Mouse (Mus musculus) midbrain, embryonic 15.5 days (tissue): ENCODE data around the gene Tns4. TPM values are rescaled to one million over a fixed set of nuclear protein-coding genes. Genes with fewer than 3 reads are reported as not detected.

Experiments used
- ATAC-seq: fragments of 200-750 bp; cut with Nextera tagmentation; replicated peaks from 2 replicates; pipeline ENCODE4 v1.8.0; 2017; ENCODE audit warnings: moderate TSS enrichment
- H3K27ac ChIP-seq: fragments of 300-500 bp; sonication (generic); 2 replicates; pipeline ENCODE4 v1.5.1; 2015; ENCODE audit warnings: mild to moderate bottlenecking, inconsistent platforms
- H3K27me3 ChIP-seq: fragments of 300-500 bp; sonication (generic); replicated peaks from 2 replicates; pipeline ENCODE4 v1.6.1; 2015; ENCODE audit warnings: inconsistent platforms
- H3K36me3 ChIP-seq: fragments of 300-500 bp; sonication (generic); replicated peaks from 2 replicates; pipeline ENCODE4 v1.6.1; 2015; ENCODE audit warnings: inconsistent platforms
- H3K4me1 ChIP-seq: fragments of 300-500 bp; sonication (generic); 2 replicates; pipeline ENCODE4 v1.6.1; 2015; ENCODE audit warnings: inconsistent platforms
- H3K4me2 ChIP-seq: fragments of 300-500 bp; sonication (generic); 2 replicates; pipeline ENCODE4 v1.6.1; 2015; ENCODE audit warnings: inconsistent platforms, mild to moderate bottlenecking, moderate library complexity
- H3K4me3 ChIP-seq: fragments of 300-500 bp; sonication (generic); 2 replicates; pipeline ENCODE4 v1.5.1; 2015; ENCODE audit warnings: mild to moderate bottlenecking, inconsistent platforms
- H3K9ac ChIP-seq: fragments of 300-500 bp; sonication (generic); 2 replicates; pipeline ENCODE4 v1.6.1; 2015; ENCODE audit warnings: mild to moderate bottlenecking, inconsistent platforms
- H3K9me3 ChIP-seq: fragments of 300-500 bp; sonication (generic); 2 replicates; pipeline ENCODE4 v1.6.1; 2016; ENCODE audit warnings: inconsistent platforms
- WGBS: fragments of 180-500 bp; shearing (Covaris S2); methylation state at CpG from one replicate; pipeline ENCODE4 v1.1.7; 2015; ENCODE audit warnings: mixed read lengths; 5-methylcytosine and 5-hydroxymethylcytosine counted together
- polyA plus RNA-seq: library from polyadenylated mRNA; unstranded; fragments of >200 nt; fragmentation: Nextera tagmentation; extraction: Ambion mirVana; gene quantifications from 2 replicates; pipeline ENCODE4 v1.2.1, GENCODE M21; 2015

Gene Tns4
- polyA plus RNA-seq, 1 experiment from 2014 or later: 0.09 TPM

- H3K4me2 ChIP-seq: no peak overlapping the region
- H3K27me3 ChIP-seq: no peaks in the 10 kb centered on the region
- no peak overlapping the region for H3K9ac ChIP-seq
- no peaks in the 10 kb centered on the region for H3K9me3 ChIP-seq
- H3K36me3 ChIP-seq: no peaks in the 10 kb centered on the region
- ATAC-seq: no peak
- no peak overlapping the region for H3K27ac ChIP-seq
- peaks cover 6% of the 10 kb centered on the region for H3K4me1 ChIP-seq
- no peak overlapping the region for H3K4me3 ChIP-seq
- WGBS: 4% methylated on average over 8 of the region's 8 CpGs
Observed at GRCm38 (mm10) chr11:99055571-99056452, 33.3 kb downstream of the Tns4 start.

GRCm38 (mm10) chr11:99055143-99055542, 34.0 kb downstream of the Tns4 start:
- ATAC-seq: no peak
- no peak overlapping the region for H3K27ac ChIP-seq
- no peaks in the 10 kb centered on the region for H3K36me3 ChIP-seq
- H3K4me3 ChIP-seq: no peak overlapping the region
- WGBS: 61% methylated on average over 4 of the region's 4 CpGs
- no peaks in the 10 kb centered on the region for H3K27me3 ChIP-seq
- H3K9me3 ChIP-seq: no peaks in the 10 kb centered on the region
- peaks cover 6% of the 10 kb centered on the region for H3K4me1 ChIP-seq
- H3K4me2 ChIP-seq: no peak overlapping the region
- H3K9ac ChIP-seq: no peak overlapping the region

GRCm38 (mm10) chr11:99047643-99048042, 41.5 kb downstream of the Tns4 start:
- no peak overlapping the region for H3K9ac ChIP-seq
- no peaks in the 10 kb centered on the region for H3K9me3 ChIP-seq
- H3K36me3 ChIP-seq: no peaks in the 10 kb centered on the region
- H3K27me3 ChIP-seq: no peaks in the 10 kb centered on the region
- 75% methylated on average over 2 of the region's 2 CpGs for WGBS
- H3K4me2 ChIP-seq: no peak overlapping the region
- 0 out of 2 replicates have a peak, but pooled peaks cover 7% of the 10 kb centered on the region for H3K4me1 ChIP-seq
- no peak for ATAC-seq
- 0 out of 2 replicates have a peak overlapping the region, but pooled peaks have one; percentile 15 for H3K27ac ChIP-seq
- no peak overlapping the region for H3K4me3 ChIP-seq

- Histone ChIP-seq H3K27ac (peak overlapping the region; percentile 31; the same call in 1 of the 2 replicates), H3K36me3 (no peaks in the 10 kb centered on the region), H3K4me1 (0 out of 2 replicates have a peak, but pooled peaks cover 7% of the 10 kb centered on the region), H3K9me3 (no peaks in the 10 kb centered on the region), H3K9ac (no peak overlapping the region), H3K27me3 (no peaks in the 10 kb centered on the region), H3K4me2 (no peak overlapping the region), H3K4me3 (no peak overlapping the region)
- 47% methylated on average over 5 of the region's 5 CpGs for WGBS
- no peak for ATAC-seq
Observed at GRCm38 (mm10) chr11:99047120-99047519, 42.0 kb downstream of the Tns4 start.

- H3K4me1 ChIP-seq: peaks cover 24% of the 10 kb centered on the region
- WGBS: 88% methylated on average over 12 of the region's 12 CpGs
- H3K4me3 ChIP-seq: no peak overlapping the region
- no peaks in the 10 kb centered on the region for H3K9me3 ChIP-seq
- H3K27me3 ChIP-seq: no peaks in the 10 kb centered on the region
- ATAC-seq: no peak
- H3K4me2 ChIP-seq: no peak overlapping the region
- no peaks in the 10 kb centered on the region for H3K36me3 ChIP-seq
- H3K27ac ChIP-seq: no peak overlapping the region
- no peak overlapping the region for H3K9ac ChIP-seq
Observed at GRCm38 (mm10) chr11:99045159-99045889, 43.8 kb downstream of the Tns4 start.

- Histone ChIP-seq H3K4me2 (no peak overlapping the region), H3K27ac (no peak overlapping the region), H3K27me3 (no peaks in the 10 kb centered on the region), H3K9ac (no peak overlapping the region), H3K4me3 (no peak overlapping the region), H3K9me3 (no peaks in the 10 kb centered on the region), H3K4me1 (peaks cover 31% of the 10 kb centered on the region), H3K36me3 (no peaks in the 10 kb centered on the region)
- no peak for ATAC-seq
- WGBS: 95% methylated on average over 5 of the region's 5 CpGs
Observed at GRCm38 (mm10) chr11:99044306-99044705, 44.8 kb downstream of the Tns4 start.

GRCm38 (mm10) chr11:99043632-99044031, 45.5 kb downstream of the Tns4 start:
- Histone ChIP-seq H3K4me1 (peaks cover 31% of the 10 kb centered on the region), H3K9ac (no peak overlapping the region), H3K36me3 (no peaks in the 10 kb centered on the region), H3K9me3 (no peaks in the 10 kb centered on the region), H3K4me2 (no peak overlapping the region), H3K27me3 (no peaks in the 10 kb centered on the region), H3K27ac (no peak overlapping the region), H3K4me3 (no peak overlapping the region)
- 86% methylated on average over 6 of the region's 6 CpGs for WGBS
- no peak for ATAC-seq

GRCm38 (mm10) chr11:99042834-99043431, 46.2 kb downstream of the Tns4 start:
- Histone ChIP-seq H3K4me3 (no peak overlapping the region), H3K36me3 (no peaks in the 10 kb centered on the region), H3K9ac (no peak overlapping the region), H3K4me1 (peaks cover 31% of the 10 kb centered on the region), H3K27ac (peak overlapping the region; percentile 43), H3K27me3 (no peaks in the 10 kb centered on the region), H3K4me2 (peak overlapping the region; percentile 99), H3K9me3 (no peaks in the 10 kb centered on the region)
- no peak for ATAC-seq
- WGBS: 54% methylated on average over 12 of the region's 12 CpGs

GRCm38 (mm10) chr11:99041841-99042780, 47.0 kb downstream of the Tns4 start:
- peak overlapping the region; percentile 80 for H3K27ac ChIP-seq
- H3K4me1 ChIP-seq: peaks cover 25% of the 10 kb centered on the region
- peak overlapping the region; percentile 72 for H3K4me3 ChIP-seq
- no peaks in the 10 kb centered on the region for H3K27me3 ChIP-seq
- no peaks in the 10 kb centered on the region for H3K36me3 ChIP-seq
- no peak for ATAC-seq
- peak overlapping the region; percentile 99 for H3K4me2 ChIP-seq
- WGBS: 54% methylated on average over 16 of the region's 16 CpGs
- H3K9me3 ChIP-seq: no peaks in the 10 kb centered on the region
- peak overlapping the region; percentile 77 for H3K9ac ChIP-seq

- under 1% methylated on average over 63 of the region's 63 CpGs for WGBS
- H3K9ac ChIP-seq: peak within 1 kb of the TSS; percentile 77
- H3K9me3 ChIP-seq: no peaks in the 10 kb centered on the region
- peak within 1 kb of the TSS; percentile 80 for H3K27ac ChIP-seq
- H3K4me2 ChIP-seq: peak within 1 kb of the TSS; percentile 99
- H3K27me3 ChIP-seq: no peaks in the 10 kb centered on the region
- peak; percentile 51 for ATAC-seq
- H3K4me1 ChIP-seq: peaks cover 24% of the 10 kb centered on the region
- peak within 1 kb of the TSS; percentile 72 for H3K4me3 ChIP-seq
- H3K36me3 ChIP-seq: no peaks in the 10 kb centered on the region
Observed at GRCm38 (mm10) chr11:99041051-99041729, 47.9 kb downstream of the Tns4 start, which contains the start of gene Igfbp4. Gene Igfbp4 (plus strand): TSS chr11:99041244.
